Mouse (Mus musculus): Measurements from ENCODE around the gene Aldh4a1.

DNA sequence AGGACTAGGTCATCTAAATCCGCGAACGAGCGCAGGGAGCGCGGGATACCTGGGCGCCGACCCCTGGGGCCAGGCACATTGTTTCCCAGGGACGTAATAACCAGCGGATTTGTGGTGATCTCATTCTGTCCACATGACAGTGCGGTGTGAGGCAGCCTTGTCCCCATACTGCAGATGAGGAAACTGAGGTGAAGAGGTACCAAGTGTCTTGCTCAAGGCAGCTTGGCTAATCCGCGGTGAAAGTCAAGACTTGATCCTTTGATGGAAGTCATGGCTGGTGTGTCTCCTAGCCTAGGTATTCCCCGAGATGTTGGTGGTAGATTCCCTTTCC, 47.0 kb upstream of the Aldh4a1 start:
- TF ChIP-seq CTCF (IDR thresholded peaks at IDR 0.05; ENCODE audit: extremely low read depth, insufficient read depth, low read length) = no peak
- no peak for TF ChIP-seq POLR2A (IDR thresholded peaks at IDR 0.05; ENCODE audit: extremely low read depth, insufficient read depth, low read length)
